Mouse (Mus musculus) cortical plate, adult 2 months (tissue): Measurements from ENCODE around the gene Car10. TPM values are rescaled to one million over a fixed set of nuclear protein-coding genes. Genes with fewer than 3 reads are reported as not detected.
A peak's percentile ranks its signal among the peaks of the same experiment; 100 is the strongest.

Experiments
- H3K27ac ChIP-seq: fragments of 200-500 bp; 2 replicates; pipeline ENCODE4 v1.5.1; 2012; ENCODE audit warnings: low read length, control low read depth, inconsistent platforms; ENCODE audit not compliant: insufficient read depth
- H3K4me1 ChIP-seq: fragments of 200-500 bp; 2 replicates; pipeline ENCODE4 v1.6.1; 2011; ENCODE audit warnings: low read length; ENCODE audit not compliant: control insufficient read depth, insufficient read depth
- H3K4me3 ChIP-seq: fragments of 200-500 bp; 2 replicates; pipeline ENCODE4 v1.5.1; 2011; ENCODE audit warnings: mild to moderate bottlenecking, low read length, control low read depth; ENCODE audit not compliant: insufficient read depth
- CTCF ChIP-seq: fragments of 200-500 bp; IDR thresholded peaks from 2 replicates; pipeline ENCODE4 v1.5.1; 2011; ENCODE audit warnings: mild to moderate bottlenecking, control low read depth, low read length; ENCODE audit not compliant: insufficient read depth; ENCODE audit errors: extremely low read depth
- POLR2A ChIP-seq: fragments of 200-500 bp; IDR thresholded peaks from 2 replicates; pipeline ENCODE4 v1.6.1; 2011; ENCODE audit warnings: mild to moderate bottlenecking, low read length, control low read depth; ENCODE audit not compliant: insufficient read depth; ENCODE audit errors: extremely low read depth
- polyA plus RNA-seq: library from polyadenylated mRNA; depleted of rRNA; stranded (reverse); fragments of >200 nt; gene quantifications from 2 replicates; pipeline ENCODE4 v1.2.3, GENCODE M21; 2012

The Car10 gene
- polyA plus RNA-seq, 1 experiment: 88.0 TPM

- H3K4me1 ChIP-seq: peaks cover 10% of the 10 kb centered on the region
- no peak overlapping the region for H3K4me3 ChIP-seq
- TF ChIP-seq CTCF: no peak
- no peak overlapping the region for H3K27ac ChIP-seq
These were observed 474.3 kb downstream of the Car10 start for GRCm38 (mm10) chr11:93571917-93572641.

GRCm38 (mm10) chr11:93577441-93577840 lies 479.6 kb downstream of the Car10 start:
- no peak for TF ChIP-seq POLR2A
- TF ChIP-seq CTCF: no peak
- no peak overlapping the region for H3K4me3 ChIP-seq
- peaks cover 1% of the 10 kb centered on the region for H3K4me1 ChIP-seq
- H3K27ac ChIP-seq: no peak overlapping the region; the same call in 1 of the 2 replicates

DNA sequence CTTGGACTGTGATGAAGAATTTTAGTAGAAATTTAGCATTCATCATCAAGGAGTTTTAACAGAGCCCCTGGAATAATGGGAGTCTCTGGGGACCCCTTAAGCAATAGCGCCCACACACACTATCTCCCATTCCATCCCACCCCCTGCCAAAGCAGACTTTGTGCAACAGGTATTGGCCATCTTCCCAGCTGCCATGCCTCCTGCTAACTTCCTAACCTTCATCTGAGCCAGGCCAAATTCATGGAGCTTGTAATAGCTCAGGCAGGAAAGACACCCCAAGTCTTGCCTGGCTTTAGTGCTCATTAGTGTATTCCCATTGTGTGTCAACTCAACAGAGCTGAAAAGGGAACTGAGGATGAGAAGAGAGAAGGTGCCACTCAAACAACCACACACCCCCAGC lies 481.8 kb downstream of the Car10 start:
- Histone ChIP-seq H3K4me1 (peaks cover 1% of the 10 kb centered on the region), H3K27ac (no peak overlapping the region), H3K4me3 (no peak overlapping the region)
- no peak for TF ChIP-seq POLR2A
- no peak for TF ChIP-seq CTCF

GRCm38 (mm10) chr11:93581326-93581725 lies 483.5 kb downstream of the Car10 start:
- H3K4me1 ChIP-seq: peaks cover 3% of the 10 kb centered on the region
- TF ChIP-seq CTCF (no peak), POLR2A (no peak)
- H3K27ac ChIP-seq: peak overlapping the region; percentile 68; the same call in 1 of the 2 replicates

GRCm38 (mm10) chr11:93587788-93588187 lies 490.0 kb downstream of the Car10 start:
- no peak for TF ChIP-seq POLR2A
- no peak for TF ChIP-seq CTCF
- no peak overlapping the region for H3K4me3 ChIP-seq
- peaks cover 8% of the 10 kb centered on the region; the same call in 1 of the 2 replicates for H3K4me1 ChIP-seq
- H3K27ac ChIP-seq: 0 out of 2 replicates have a peak overlapping the region, but pooled peaks have one; percentile 36

More at GRCm38 (mm10) chr11:93581326-93581725, 483.5 kb downstream of the Car10 start:
- H3K4me3 ChIP-seq: no peak overlapping the region

- no peak for TF ChIP-seq POLR2A
- TF ChIP-seq CTCF: no peak
- H3K27ac ChIP-seq: no peak overlapping the region
- H3K4me1 ChIP-seq: peaks cover 8% of the 10 kb centered on the region; the same call in 1 of the 2 replicates
These were observed 492.8 kb downstream of the Car10 start for GRCm38 (mm10) chr11:93590652-93591051.

DNA sequence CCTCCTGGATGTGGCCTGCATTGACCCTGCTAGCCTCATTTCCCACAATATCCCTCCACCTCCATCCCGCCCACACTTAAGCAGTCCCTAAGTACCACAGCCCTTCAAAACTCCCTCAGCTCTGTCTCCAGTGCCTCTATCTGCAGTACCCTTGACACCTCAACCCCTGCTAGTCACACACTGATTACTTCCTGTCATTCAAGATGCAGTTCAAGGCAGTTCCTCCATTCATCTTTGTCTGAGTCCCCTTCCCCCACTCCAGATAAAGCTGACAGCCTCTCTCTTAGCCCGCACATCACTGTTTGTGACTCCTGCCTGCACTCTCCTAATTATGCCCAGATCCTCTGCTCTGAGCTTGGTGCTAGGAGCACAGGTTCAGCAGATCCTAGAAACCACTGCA lies 496.2 kb downstream of the Car10 start:
- TF ChIP-seq POLR2A (no peak), CTCF (no peak)
- Histone ChIP-seq H3K4me1 (no peaks in the 10 kb centered on the region; the same call in 1 of the 2 replicates), H3K27ac (no peak overlapping the region), H3K4me3 (no peak overlapping the region)

More at GRCm38 (mm10) chr11:93590652-93591051, 492.8 kb downstream of the Car10 start:
- no peak overlapping the region for H3K4me3 ChIP-seq

DNA sequence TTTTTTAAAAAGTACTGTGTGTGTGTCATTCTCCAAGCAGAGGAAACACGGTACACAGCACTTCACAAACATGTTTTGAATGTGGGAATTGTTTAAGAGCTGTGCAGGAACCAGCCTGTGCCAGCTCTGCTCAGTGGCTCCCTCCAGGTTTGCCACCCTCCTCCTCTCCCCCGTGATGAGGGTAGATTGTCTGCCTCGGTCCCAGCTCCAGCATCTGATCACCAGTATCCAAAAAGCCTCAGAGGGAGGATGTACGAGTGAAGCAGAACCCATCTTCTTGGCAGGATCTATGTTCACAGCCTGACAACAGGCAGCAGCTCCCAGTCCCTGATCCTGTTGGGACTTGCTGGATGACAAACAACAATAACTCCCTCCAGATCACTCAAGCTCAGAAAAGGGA lies 500.3 kb downstream of the Car10 start:
- Histone ChIP-seq H3K4me1 (no peaks in the 10 kb centered on the region), H3K4me3 (no peak overlapping the region), H3K27ac (no peak overlapping the region)
- TF ChIP-seq CTCF (no peak), POLR2A (no peak)

- no peaks in the 10 kb centered on the region for H3K4me1 ChIP-seq
- no peak overlapping the region for H3K4me3 ChIP-seq
- TF ChIP-seq POLR2A (no peak), CTCF (no peak)
- H3K27ac ChIP-seq: no peak overlapping the region
These were observed 501.9 kb downstream of the Car10 start for GRCm38 (mm10) chr11:93599755-93600154.

- Histone ChIP-seq H3K4me1 (no peaks in the 10 kb centered on the region), H3K27ac (no peak overlapping the region), H3K4me3 (no peak overlapping the region)
- TF ChIP-seq CTCF: no peak
- no peak for TF ChIP-seq POLR2A
These were observed 505.7 kb downstream of the Car10 start for GRCm38 (mm10) chr11:93603575-93603974.

- Histone ChIP-seq H3K4me1 (no peaks in the 10 kb centered on the region), H3K27ac (no peak overlapping the region), H3K4me3 (no peak overlapping the region)
- no peak for TF ChIP-seq POLR2A
- no peak for TF ChIP-seq CTCF
These were observed 509.3 kb downstream of the Car10 start for GRCm38 (mm10) chr11:93607111-93607510.
